Mouse (Mus musculus) left cerebral cortex, postnatal 14 days (tissue): ENCODE measurements at regions not wholly inside any gene's neighbourhood (a gene's known extent, or its start where the extent isn't known, plus 50 kb on each side); places are given as distances from the start of the nearest gene placed in this dataset.

Experiments used
- DNase-seq, 2 experiments: peaks; one replicate each; pipeline ENCODE4 v3.0.0; 2021 to 2022; ENCODE audit warnings: low spot score in 2 of 2, mixed read lengths in 1 of 2
- intact Hi-C: fragments of 180-260 bp; cut with DNase I; formaldehyde crosslinking; loops from one replicate; pipeline ENCODE4 v1.15.1; 2025

- DNase-seq = peak; percentile 63 to 81
- intact Hi-C loops = no loop called here
Observed at GRCm38 (mm10) chr15:64434502-64434901, 374.2 kb upstream of the Fam49b start.

GRCm38 (mm10) chr15:64434908-64435307 lies 374.6 kb upstream of the Fam49b start:
- DNase-seq = no peak
- intact Hi-C loops = no loop called here

- peak in 1 of 2 experiments; percentile 18 for DNase-seq
- intact Hi-C loops = no loop called here
Observed at GRCm38 (mm10) chr15:64445076-64445475, 372.4 kb upstream of the Gm21798 start.

- intact Hi-C loops = no loop called here
- DNase-seq = peak; percentile 24 to 34
Observed at GRCm38 (mm10) chr15:64446411-64447072, 371.0 kb upstream of the Gm21798 start.

GRCm38 (mm10) chr15:64447239-64447952 lies 370.1 kb upstream of the Gm21798 start:
- DNase-seq = no peak
- intact Hi-C loops = no loop called here

- DNase-seq = peak; percentile 42 to 74
- intact Hi-C loops = no loop called here
Observed at GRCm38 (mm10) chr15:64448581-64449140, 368.8 kb upstream of the Gm21798 start.

- intact Hi-C loops = no loop called here
- no peak for DNase-seq
Observed at GRCm38 (mm10) chr15:64470743-64471142, 346.8 kb upstream of the Gm21798 start.

- DNase-seq = no peak
- intact Hi-C loops = no loop called here
Observed at GRCm38 (mm10) chr15:64471597-64471996, 345.9 kb upstream of the Gm21798 start.

- intact Hi-C loops = no loop called here
- no peak for DNase-seq
Observed at GRCm38 (mm10) chr15:64474236-64474635, 343.3 kb upstream of the Gm21798 start.

GRCm38 (mm10) chr15:64477131-64477530 lies 340.4 kb upstream of the Gm21798 start:
- intact Hi-C loops = no loop called here
- no peak for DNase-seq

- intact Hi-C loops = no loop called here
- no peak for DNase-seq
Observed at GRCm38 (mm10) chr15:64480625-64481024, 336.9 kb upstream of the Gm21798 start.

- DNase-seq = no peak
- intact Hi-C loops = no loop called here
Observed at GRCm38 (mm10) chr15:64481226-64481625, 336.3 kb upstream of the Gm21798 start.

- DNase-seq = no peak
- intact Hi-C loops = no loop called here
Observed at GRCm38 (mm10) chr15:64482960-64483359, 334.5 kb upstream of the Gm21798 start.

- intact Hi-C loops = no loop called here
Observed at GRCm38 (mm10) chr15:64487801-64488200, 329.7 kb upstream of the Gm21798 start.

GRCm38 (mm10) chr15:64500783-64501182 lies 316.7 kb upstream of the Gm21798 start:
- intact Hi-C loops = no loop called here
- DNase-seq = no peak

More at GRCm38 (mm10) chr15:64487801-64488200, 329.7 kb upstream of the Gm21798 start:
- DNase-seq = no peak

- intact Hi-C loops = no loop called here
- no peak for DNase-seq
Observed at GRCm38 (mm10) chr15:64501479-64501878, 316.0 kb upstream of the Gm21798 start.

- no peak for DNase-seq
- intact Hi-C loops = no loop called here
Observed at GRCm38 (mm10) chr15:64504751-64505150, 312.7 kb upstream of the Gm21798 start.

GRCm38 (mm10) chr15:64510649-64511048 lies 306.8 kb upstream of the Gm21798 start:
- no peak for DNase-seq
- intact Hi-C loops = loop anchor here (10.0 kb wide), 1 partner anchor 336 kb away; no protein-coding TSS in a partner anchor

GRCm38 (mm10) chr15:64511176-64511575 lies 306.3 kb upstream of the Gm21798 start:
- DNase-seq = no peak
- intact Hi-C loops = loop anchor here (10.0 kb wide), 1 partner anchor 336 kb away; no protein-coding TSS in a partner anchor

GRCm38 (mm10) chr15:64512615-64513014 lies 304.9 kb upstream of the Gm21798 start:
- intact Hi-C loops = loop anchor here (10.0 kb wide), 1 partner anchor 338 kb away; no protein-coding TSS in a partner anchor

More at GRCm38 (mm10) chr15:64512615-64513014, 304.9 kb upstream of the Gm21798 start:
- no peak for DNase-seq
